Comparison of ENCODE assay signal across 11 mouse cellular contexts in genomic region chr13:12813734-12814424, GRCm38 (mm10). TPM values are rescaled to one million over a fixed set of nuclear protein-coding genes. Genes with fewer than 3 reads are reported as not detected.
"Had no signal": no experiment of that assay in that cellular context is flagged by ENCODE, and none has a peak within 500 bp of the region (broad histone marks: within the 10 kb centered on the region; RNA-seq: fewer than 3 reads in every experiment).

No protein-coding gene starts in this region.

RNA-seq across cellular contexts. Expression of gene Prl2c3, which starts 14.0 kb away (rescaled TPM):
- polyA plus RNA-seq: lung, embryonic 14.5 days; midbrain, embryonic 10.5 days; midbrain, embryonic 14.5 days; midbrain, embryonic 16.5 days; neural tube, embryonic 11.5 days; neural tube, embryonic 13.5 days; neural tube, embryonic 15.5 days; small intestine, adult 2 months; stomach, embryonic 14.5 days; stomach, embryonic 16.5 days; thymus, postnatal 0 days had no signal
